Mouse (Mus musculus): ENCODE data around the gene Kif14.

- TF ChIP-seq CTCF (IDR thresholded peaks at IDR 0.05; ENCODE audit: low read depth, low read length) (no peak), GATA1 (IDR thresholded peaks at IDR 0.05; ENCODE audit: borderline replicate concordance, low read length) (no peak), TAL1 (conservative IDR thresholded peaks at IDR 0.05; ENCODE audit: low read depth, low read length) (no peak)
Measured at GRCm38 (mm10) chr1:136543920-136544319, 77.8 kb downstream of the Kif14 start.

Measured in G1E (cell line).